Mouse (Mus musculus) G1E-ER4 (cell line): ENCODE data around the gene Efr3b. TPM values are rescaled to one million over a fixed set of nuclear protein-coding genes. Genes with fewer than 3 reads are reported as not detected.

Experiments used
- GATA1 ChIP-seq: IDR thresholded peaks from one replicate; pipeline ENCODE4 v1.8.0; 2012; ENCODE audit warnings: low read length, inconsistent platforms
- polyA plus RNA-seq: library from polyadenylated mRNA; stranded (reverse); fragments of >175 nt; gene quantifications from 2 replicates; pipeline ENCODE4 v1.2.3, GENCODE M21; 2012

The Efr3b gene
- polyA plus RNA-seq, 1 experiment = not detected

- TF ChIP-seq GATA1 = no peak
Measured at GRCm38 (mm10) chr12:4053643-4054042, 14.9 kb upstream of the Efr3b start.

GRCm38 (mm10) chr12:4050861-4051425 is 12.2 kb upstream of the Efr3b start:
- no peak for TF ChIP-seq GATA1

- no peak for TF ChIP-seq GATA1
Measured at GRCm38 (mm10) chr12:4048031-4048430, 9.3 kb upstream of the Efr3b start.

GRCm38 (mm10) chr12:4045992-4046391 is 7.3 kb upstream of the Efr3b start:
- no peak for TF ChIP-seq GATA1

GRCm38 (mm10) chr12:4042411-4042810 is 3.7 kb upstream of the Efr3b start:
- TF ChIP-seq GATA1 = no peak

- no peak for TF ChIP-seq GATA1
Measured at GRCm38 (mm10) chr12:4039046-4039445, 331 bp upstream of the Efr3b start.

- no peak for TF ChIP-seq GATA1
Measured at GRCm38 (mm10) chr12:4037511-4037910, 1.2 kb downstream of the Efr3b start.

GRCm38 (mm10) chr12:4036157-4036556 is 2.6 kb downstream of the Efr3b start:
- no peak for TF ChIP-seq GATA1

GRCm38 (mm10) chr12:4029064-4029463 is 9.7 kb downstream of the Efr3b start:
- no peak for TF ChIP-seq GATA1

- TF ChIP-seq GATA1 = no peak
Measured at GRCm38 (mm10) chr12:4028516-4028915, 10.2 kb downstream of the Efr3b start.

- TF ChIP-seq GATA1 = no peak
Measured at GRCm38 (mm10) chr12:4024356-4024755, 14.4 kb downstream of the Efr3b start.

- no peak for TF ChIP-seq GATA1
Measured at GRCm38 (mm10) chr12:4023501-4023900, 15.2 kb downstream of the Efr3b start.

GRCm38 (mm10) chr12:4022845-4023244 is 15.9 kb downstream of the Efr3b start:
- no peak for TF ChIP-seq GATA1

GRCm38 (mm10) chr12:4020505-4020904 is 18.2 kb downstream of the Efr3b start:
- no peak for TF ChIP-seq GATA1

- no peak for TF ChIP-seq GATA1
Measured at GRCm38 (mm10) chr12:4016321-4016720, 22.4 kb downstream of the Efr3b start.

- TF ChIP-seq GATA1 = no peak
Measured at GRCm38 (mm10) chr12:4015741-4016140, 23.0 kb downstream of the Efr3b start.

GRCm38 (mm10) chr12:4015255-4015654 is 23.5 kb downstream of the Efr3b start:
- no peak for TF ChIP-seq GATA1

GRCm38 (mm10) chr12:4011715-4012114 is 27.0 kb downstream of the Efr3b start:
- TF ChIP-seq GATA1 = no peak
